Comparison of ENCODE assay signal across 8 mouse cellular contexts in the genomic region with DNA sequence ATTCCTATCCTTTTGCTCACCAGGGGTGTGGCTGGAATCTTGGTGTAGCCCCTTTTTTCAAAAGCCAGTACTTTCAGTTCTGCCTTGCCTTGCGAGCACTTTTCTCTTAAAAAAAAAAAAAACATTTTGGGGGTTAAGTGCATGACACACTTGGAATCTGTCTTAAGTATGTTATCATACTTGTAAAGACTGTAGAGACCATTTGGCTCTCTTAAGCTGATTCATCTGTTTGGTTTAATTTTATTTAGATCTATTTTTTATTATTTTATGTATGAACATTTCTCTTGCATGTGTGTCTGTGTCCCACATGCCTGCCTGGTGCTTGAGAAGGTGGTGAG. TPM values are rescaled to one million over a fixed set of nuclear protein-coding genes. Genes with fewer than 3 reads are reported as not detected.
DNase-seq lines count a peak whose midpoint lies in the region; ATAC-seq and TF ChIP-seq lines count a peak whose summit lies in the region.

No protein-coding gene starts in this region.

- no peaks in the 10 kb centered on the region for H3K9me3 ChIP-seq in heart, embryonic 14.5 days (ENCODE audit: control insufficient read depth, low read length)
- no peaks in the 10 kb centered on the region for H3K9me3 ChIP-seq in ES-E14 (ENCODE audit: control insufficient read depth, insufficient read depth, low read depth, low read length)
- H3K9me3 ChIP-seq in forebrain, embryonic 16.5 days (ENCODE audit: control insufficient read depth, low read length): no peaks in the 10 kb centered on the region
- H3K9me3 ChIP-seq in midbrain, embryonic 10.5 days (replicated peaks): no peaks in the 10 kb centered on the region

- peak overlapping the region; percentile 61 to 70 for H3K4me3 ChIP-seq in heart, embryonic 14.5 days (ENCODE audit: control insufficient read depth in 1 of 2, insufficient read depth in 1 of 2, low read depth in 1 of 2, low read length in 2 of 2)
- H3K4me3 ChIP-seq in ES-E14 (ENCODE audit: insufficient read depth in 1 of 2, low read depth in 1 of 2, low read length in 2 of 2, poor library complexity in 1 of 2, severe bottlenecking in 1 of 2): peak overlapping the region; percentile 99 to 100
- peak overlapping the region; percentile 56 for H3K4me3 ChIP-seq in forebrain, embryonic 16.5 days (replicated peaks; ENCODE audit: low read length)
- H3K4me3 ChIP-seq in midbrain, embryonic 10.5 days: peak overlapping the region; percentile 58

- no peak for DNase-seq in heart, adult 8-10 months (ENCODE audit: low spot score)
- DNase-seq in ES-E14 (ENCODE audit: low read depth, low spot score): no peak
- no peak for DNase-seq in midbrain, embryonic 10.5 days (ENCODE audit: low spot score)
- DNase-seq in ovary, postnatal 10 days (ENCODE audit: low spot score): no peak
- no peak for DNase-seq in right cerebral cortex, postnatal 25 days
- DNase-seq in left cerebral cortex, adult 9 months (ENCODE audit: low spot score in 2 of 2): no peak

- 26% methylated on average over 1 of the region's 1 CpGs for WGBS in heart, embryonic 14.5 days
- 38% methylated on average over 1 of the region's 1 CpGs for WGBS in forebrain, embryonic 16.5 days
- WGBS in midbrain, embryonic 10.5 days: 56% methylated on average over 1 of the region's 1 CpGs

- ATAC-seq in heart, embryonic 14.5 days (ENCODE audit: insufficient number of reproducible peaks, insufficient read depth, low FRiP score, low read depth): no peak
- ATAC-seq in forebrain, embryonic 16.5 days: no peak

- in situ Hi-C loops in ES-E14 (cut with MboI; ENCODE audit: low sequenced_read_pairs in 2 of 2, unreplicated experiment in 2 of 2): no loop called here

- peak overlapping the region; percentile 77 for H3K9ac ChIP-seq in heart, embryonic 14.5 days (ENCODE audit: low read length)
- H3K9ac ChIP-seq in ES-E14 (ENCODE audit: insufficient read depth, low read depth, low read length, poor library complexity, severe bottlenecking): peak overlapping the region; percentile 99
- H3K9ac ChIP-seq in forebrain, embryonic 16.5 days (replicated peaks; ENCODE audit: low read depth, low read length): peak overlapping the region; percentile 61

- peak overlapping the region; percentile 55 for H3K4me2 ChIP-seq in heart, embryonic 14.5 days (ENCODE audit: low read length)
- peak overlapping the region; percentile 58 for H3K4me2 ChIP-seq in forebrain, embryonic 16.5 days (ENCODE audit: low read length)

- no peaks in the 10 kb centered on the region for H3K36me3 ChIP-seq in heart, embryonic 14.5 days (ENCODE audit: control insufficient read depth, insufficient read depth, low read length)
- H3K36me3 ChIP-seq in ES-E14 (ENCODE audit: control insufficient read depth, insufficient read depth, low read length, poor library complexity, severe bottlenecking): no peaks in the 10 kb centered on the region
- H3K36me3 ChIP-seq in forebrain, embryonic 16.5 days (ENCODE audit: control insufficient read depth, insufficient read depth): no peaks in the 10 kb centered on the region
- H3K36me3 ChIP-seq in midbrain, embryonic 10.5 days: no peaks in the 10 kb centered on the region

- no peaks in the 10 kb centered on the region for H3K27me3 ChIP-seq in heart, embryonic 14.5 days (ENCODE audit: control insufficient read depth, insufficient read depth, low read length)
- no peaks in the 10 kb centered on the region for H3K27me3 ChIP-seq in forebrain, embryonic 16.5 days (replicated peaks; ENCODE audit: control insufficient read depth, insufficient read depth, low read length)
- no peaks in the 10 kb centered on the region for H3K27me3 ChIP-seq in midbrain, embryonic 10.5 days (ENCODE audit: low read depth, poor library complexity, severe bottlenecking)

- peak overlapping the region; percentile 64 to 74; a peak in 3 of 4 replicates for H3K27ac ChIP-seq in heart, embryonic 14.5 days (replicated peaks in 1 of 2; ENCODE audit: control insufficient read depth in 1 of 2, insufficient read depth in 1 of 2, low read depth in 2 of 2, low read length in 2 of 2)
- H3K27ac ChIP-seq in ES-E14 (ENCODE audit: insufficient read depth, low read depth, low read length, poor library complexity, severe bottlenecking): no peak overlapping the region; the same call in 1 of the 2 replicates
- H3K27ac ChIP-seq in forebrain, embryonic 16.5 days (ENCODE audit: low read length): no peak overlapping the region
- no peak overlapping the region for H3K27ac ChIP-seq in midbrain, embryonic 10.5 days (replicated peaks)

- no peaks in the 10 kb centered on the region for H3K4me1 ChIP-seq in heart, embryonic 14.5 days (ENCODE audit: control insufficient read depth in 2 of 2, insufficient read depth in 2 of 2, low read length in 2 of 2)
- H3K4me1 ChIP-seq in ES-E14 (ENCODE audit: control insufficient read depth in 2 of 2, insufficient read depth in 2 of 2, low read length in 2 of 2, poor library complexity in 1 of 2): no peaks in the 10 kb centered on the region; a peak in 1 of 4 replicates
- H3K4me1 ChIP-seq in forebrain, embryonic 16.5 days (replicated peaks; ENCODE audit: control insufficient read depth, insufficient read depth, low read length): no peaks in the 10 kb centered on the region
- H3K4me1 ChIP-seq in midbrain, embryonic 10.5 days: no peaks in the 10 kb centered on the region

TF ChIP-seq in ES-E14, 5 proteins besides CTCF, POLR2A, EP300 and RAD21:
- TF ChIP-seq CHD2 (IDR thresholded peaks at IDR 0.05; ENCODE audit: low read depth, low read length) (no peak), ZNF384 (IDR thresholded peaks at IDR 0.05; ENCODE audit: low read depth, low read length) (peak; percentile 82), MAFK (IDR thresholded peaks at IDR 0.05; ENCODE audit: insufficient read depth, low read depth, low read length) (no peak)

RNA-seq across cellular contexts. Expression of a gene that starts 0.6 kb away (rescaled TPM):
- 42.0 and 44.9 TPM in 2 replicates for polyA plus RNA-seq in heart, embryonic 14.5 days (2014; fragmentation: Nextera tagmentation; extraction: Ambion mirVana)
- total RNA-seq in heart, adult 8-10 months (2022): 10 to 100 TPM; 21.6 to 26.9 (median 24.6) TPM
- 44.2 and 60.4 TPM in 2 replicates for total RNA-seq in ES-E14 (2012; rRNA removed)
- polyA plus RNA-seq in forebrain, embryonic 16.5 days (2015; fragmentation: Nextera tagmentation; extraction: Ambion mirVana): 34.3 and 37.4 TPM in 2 replicates
- 19.6 and 20.0 TPM in 2 replicates for polyA plus RNA-seq in midbrain, embryonic 10.5 days (2016; fragmentation: Nextera tagmentation; extraction: Ambion mirVana)

RNA-seq across cellular contexts. Expression of a gene that starts 46.6 kb away (rescaled TPM):
- 132 and 137 TPM in 2 replicates for polyA plus RNA-seq in heart, embryonic 14.5 days (2014; fragmentation: Nextera tagmentation; extraction: Ambion mirVana)
- total RNA-seq in heart, adult 8-10 months (2022): 10 to 100 TPM; 20.5 to 45.5 (median 27.4) TPM
- 50.5 and 111 TPM in 2 replicates for total RNA-seq in ES-E14 (2012; rRNA removed)
- polyA plus RNA-seq in forebrain, embryonic 16.5 days (2015; fragmentation: Nextera tagmentation; extraction: Ambion mirVana): 53.7 and 62.9 TPM in 2 replicates
- 76.2 and 81.1 TPM in 2 replicates for polyA plus RNA-seq in midbrain, embryonic 10.5 days (2016; fragmentation: Nextera tagmentation; extraction: Ambion mirVana)

Comparison
In these comparisons a context has a peak if more than half of its experiments do, and no peak if none do; other contexts are left out.
1. H3K27ac ChIP-seq: peak in heart, embryonic 14.5 days (2 of 2); none in ES-E14 (single experiment), forebrain, embryonic 16.5 days (single experiment) and midbrain, embryonic 10.5 days (single experiment).
2. Peak in every context shown above with its lines, with median percentiles within 50 percentile points of each other: H3K4me3 ChIP-seq and H3K9ac ChIP-seq.